Mouse (Mus musculus): ENCODE results near the gene Osgep. TPM values are rescaled to one million over a fixed set of nuclear protein-coding genes. Genes with fewer than 3 reads are reported as not detected.
"Not testable (repeated sequence)": the region's sequence is repeated elsewhere in the genome, so short reads cannot be mapped to it uniquely, and the experiment has no call there.

The Osgep gene
- polyA plus RNA-seq, 1 experiment from 2014 or later, result 148 TPM

GRCm38 (mm10) chr14:50929951-50930350 lies 5.3 kb upstream of the Osgep start:
- Histone ChIP-seq H3K36me3 (peaks cover 34% of the 10 kb centered on the region), H3K9ac (peak overlapping the region; percentile 94), H3K27me3 (no peaks in the 10 kb centered on the region), H3K4me1 (peaks cover 24% of the 10 kb centered on the region), H3K4me2 (peak overlapping the region; percentile 81), H3K9me3 (no peaks in the 10 kb centered on the region), H3K4me3 (peak overlapping the region; percentile 98), H3K27ac (peak overlapping the region; percentile 90)
- WGBS, result 13% methylated on average over 10 of the region's 10 CpGs
- no peak for ATAC-seq (ENCODE audit: insufficient number of reproducible peaks, low FRiP score, low TSS enrichment, low read depth)

- Histone ChIP-seq H3K36me3 (peaks cover 34% of the 10 kb centered on the region), H3K4me1 (peaks cover 29% of the 10 kb centered on the region), H3K4me2 (no peak overlapping the region), H3K9ac (no peak overlapping the region), H3K27ac (no peak overlapping the region), H3K27me3 (no peaks in the 10 kb centered on the region), H3K9me3 (no peaks in the 10 kb centered on the region), H3K4me3 (no peak overlapping the region)
- ATAC-seq (ENCODE audit: insufficient number of reproducible peaks, low FRiP score, low TSS enrichment, low read depth), result no peak
- WGBS, result 47% methylated on average over 3 of the region's 3 CpGs
These were observed 2.7 kb upstream of the Osgep start for GRCm38 (mm10) chr14:50927366-50927765.

GRCm38 (mm10) chr14:50925111-50925920 lies 623 bp upstream of the Osgep start:
- Histone ChIP-seq H3K4me2 (peak overlapping the region; percentile 71), H3K9ac (peak overlapping the region; percentile 53), H3K27ac (peak overlapping the region; percentile 94), H3K4me3 (peak overlapping the region; percentile 71), H3K9me3 (no peaks in the 10 kb centered on the region), H3K27me3 (no peaks in the 10 kb centered on the region), H3K36me3 (peaks cover 40% of the 10 kb centered on the region), H3K4me1 (peaks cover 24% of the 10 kb centered on the region)
- under 1% methylated on average over 38 of the region's 38 CpGs for WGBS
- ATAC-seq (ENCODE audit: insufficient number of reproducible peaks, low FRiP score, low TSS enrichment, low read depth), result 0 out of 2 replicates have a peak, but pooled peaks have one; percentile 8

GRCm38 (mm10) chr14:50923437-50923836 lies 1.3 kb downstream of the Osgep start:
- not testable (repeated sequence) for H3K27me3 ChIP-seq; H3K9ac ChIP-seq; H3K27ac ChIP-seq; H3K9me3 ChIP-seq; ATAC-seq (ENCODE audit: insufficient number of reproducible peaks, low FRiP score, low TSS enrichment, low read depth)
- H3K36me3 ChIP-seq, result peaks cover 38% of the 10 kb centered on the region
- peaks cover 17% of the 10 kb centered on the region for H3K4me1 ChIP-seq
- 91% methylated on average over 1 of the region's 1 CpGs for WGBS
- peak overlapping the region; percentile 46 for H3K4me2 ChIP-seq
- peak overlapping the region; percentile 71 for H3K4me3 ChIP-seq

GRCm38 (mm10) chr14:50911356-50911755 lies 13.3 kb downstream of the Osgep start:
- Histone ChIP-seq H3K27me3 (no peaks in the 10 kb centered on the region), H3K9ac (no peak overlapping the region), H3K36me3 (peaks cover 55% of the 10 kb centered on the region), H3K27ac (no peak overlapping the region), H3K9me3 (no peaks in the 10 kb centered on the region), H3K4me2 (no peak overlapping the region), H3K4me3 (no peak overlapping the region), H3K4me1 (no peaks in the 10 kb centered on the region)
- 59% methylated on average over 3 of the region's 3 CpGs for WGBS
- no peak for ATAC-seq (ENCODE audit: insufficient number of reproducible peaks, low FRiP score, low TSS enrichment, low read depth)

GRCm38 (mm10) chr14:50908126-50908525 lies 16.6 kb downstream of the Osgep start:
- H3K9me3 ChIP-seq, result no peaks in the 10 kb centered on the region
- H3K4me1 ChIP-seq, result peaks cover 8% of the 10 kb centered on the region
- no peak overlapping the region for H3K4me2 ChIP-seq
- no peak for ATAC-seq (ENCODE audit: insufficient number of reproducible peaks, low FRiP score, low TSS enrichment, low read depth)
- peaks cover 25% of the 10 kb centered on the region for H3K36me3 ChIP-seq
- 78% methylated on average over 4 of the region's 4 CpGs for WGBS
- H3K27me3 ChIP-seq, result no peaks in the 10 kb centered on the region
- H3K9ac ChIP-seq, result no peak overlapping the region
- no peak overlapping the region for H3K27ac ChIP-seq
- H3K4me3 ChIP-seq, result no peak overlapping the region

- H3K27ac ChIP-seq, result not testable (repeated sequence)
These were observed 19.4 kb downstream of the Osgep start for GRCm38 (mm10) chr14:50905327-50905726.

GRCm38 (mm10) chr14:50904828-50905129 lies 19.9 kb downstream of the Osgep start:
- H3K36me3 ChIP-seq, result no peaks in the 10 kb centered on the region
- H3K4me3 ChIP-seq, result no peak overlapping the region
- no peaks in the 10 kb centered on the region for H3K27me3 ChIP-seq
- no peak overlapping the region for H3K4me2 ChIP-seq
- no peak overlapping the region for H3K27ac ChIP-seq
- H3K9me3 ChIP-seq, result no peaks in the 10 kb centered on the region
- no peak for ATAC-seq (ENCODE audit: insufficient number of reproducible peaks, low FRiP score, low TSS enrichment, low read depth)
- H3K4me1 ChIP-seq, result peaks cover 8% of the 10 kb centered on the region
- 79% methylated on average over 4 of the region's 4 CpGs for WGBS
- no peak overlapping the region for H3K9ac ChIP-seq

More at GRCm38 (mm10) chr14:50905327-50905726, 19.4 kb downstream of the Osgep start:
- H3K4me2 ChIP-seq; H3K4me1 ChIP-seq; H3K4me3 ChIP-seq; H3K9ac ChIP-seq; H3K9me3 ChIP-seq; ATAC-seq (ENCODE audit: insufficient number of reproducible peaks, low FRiP score, low TSS enrichment, low read depth); H3K36me3 ChIP-seq; H3K27me3 ChIP-seq: not testable (repeated sequence)

- H3K27me3 ChIP-seq, result no peaks in the 10 kb centered on the region
- peak overlapping the region; percentile 58 for H3K4me2 ChIP-seq
- no peaks in the 10 kb centered on the region for H3K36me3 ChIP-seq
- peak overlapping the region; percentile 51; the same call in 1 of the 2 replicates for H3K27ac ChIP-seq
- H3K4me1 ChIP-seq, result peaks cover 8% of the 10 kb centered on the region
- WGBS, result 4% methylated on average over 26 of the region's 26 CpGs
- H3K9me3 ChIP-seq, result no peaks in the 10 kb centered on the region
- H3K4me3 ChIP-seq, result peak overlapping the region; percentile 40
- peak overlapping the region; percentile 42; the same call in 1 of the 2 replicates for H3K9ac ChIP-seq
- ATAC-seq (ENCODE audit: insufficient number of reproducible peaks, low FRiP score, low TSS enrichment, low read depth), result peak; percentile 71
These were observed 20.5 kb downstream of the Osgep start for GRCm38 (mm10) chr14:50903973-50904827.

- not testable (repeated sequence) for H3K27ac ChIP-seq; H3K9ac ChIP-seq; H3K9me3 ChIP-seq; H3K4me3 ChIP-seq; H3K36me3 ChIP-seq; H3K4me2 ChIP-seq; ATAC-seq (ENCODE audit: insufficient number of reproducible peaks, low FRiP score, low TSS enrichment, low read depth)
- peaks cover 10% of the 10 kb centered on the region for H3K4me1 ChIP-seq
- 96% methylated on average over 2 of the region's 2 CpGs for WGBS
- H3K27me3 ChIP-seq, result peaks cover 26% of the 10 kb centered on the region
These were observed 26.7 kb downstream of the Osgep start for GRCm38 (mm10) chr14:50897992-50898391.

GRCm38 (mm10) chr14:50897374-50897765 lies 27.3 kb downstream of the Osgep start, which contains the start of gene Klhl33:
TSS of gene Klhl33 (minus strand) at chr14:50897507.
- no peaks in the 10 kb centered on the region for H3K9me3 ChIP-seq

More at GRCm38 (mm10) chr14:50897374-50897765, 27.3 kb downstream of the Osgep start, which contains the start of gene Klhl33:
- Histone ChIP-seq H3K9ac (peak within 1 kb of the TSS; percentile 28; the same call in 1 of the 2 replicates), H3K4me2 (peak within 1 kb of the TSS; percentile 61), H3K4me1 (peaks cover 15% of the 10 kb centered on the region), H3K36me3 (no peaks in the 10 kb centered on the region), H3K27ac (no peak within 1 kb of the TSS), H3K27me3 (peaks cover 26% of the 10 kb centered on the region), H3K4me3 (peak within 1 kb of the TSS; percentile 35)
- 26% methylated on average over 7 of the region's 7 CpGs for WGBS
- no peak for ATAC-seq (ENCODE audit: insufficient number of reproducible peaks, low FRiP score, low TSS enrichment, low read depth)
